Mouse (Mus musculus): ENCODE measurements around the gene Glis1.

- TF ChIP-seq CTCF (IDR thresholded peaks at IDR 0.05; ENCODE audit: low read depth) (no peak), EP300 (IDR thresholded peaks at IDR 0.05; ENCODE audit: low read depth) (no peak)
Measured at GRCm38 (mm10) chr4:107636099-107636498, 201.7 kb downstream of the Glis1 start.
